Mouse (Mus musculus) urinary bladder, adult 18-20 months (tissue): ENCODE data around the gene Slc7a9.

Experiments used
- DNase-seq, 2 experiments: peaks; one replicate each; pipeline ENCODE4 v3.0.0; 2022; ENCODE audit warnings: low spot score in 2 of 2, mixed read lengths in 2 of 2

The Slc7a9 gene

DNA sequence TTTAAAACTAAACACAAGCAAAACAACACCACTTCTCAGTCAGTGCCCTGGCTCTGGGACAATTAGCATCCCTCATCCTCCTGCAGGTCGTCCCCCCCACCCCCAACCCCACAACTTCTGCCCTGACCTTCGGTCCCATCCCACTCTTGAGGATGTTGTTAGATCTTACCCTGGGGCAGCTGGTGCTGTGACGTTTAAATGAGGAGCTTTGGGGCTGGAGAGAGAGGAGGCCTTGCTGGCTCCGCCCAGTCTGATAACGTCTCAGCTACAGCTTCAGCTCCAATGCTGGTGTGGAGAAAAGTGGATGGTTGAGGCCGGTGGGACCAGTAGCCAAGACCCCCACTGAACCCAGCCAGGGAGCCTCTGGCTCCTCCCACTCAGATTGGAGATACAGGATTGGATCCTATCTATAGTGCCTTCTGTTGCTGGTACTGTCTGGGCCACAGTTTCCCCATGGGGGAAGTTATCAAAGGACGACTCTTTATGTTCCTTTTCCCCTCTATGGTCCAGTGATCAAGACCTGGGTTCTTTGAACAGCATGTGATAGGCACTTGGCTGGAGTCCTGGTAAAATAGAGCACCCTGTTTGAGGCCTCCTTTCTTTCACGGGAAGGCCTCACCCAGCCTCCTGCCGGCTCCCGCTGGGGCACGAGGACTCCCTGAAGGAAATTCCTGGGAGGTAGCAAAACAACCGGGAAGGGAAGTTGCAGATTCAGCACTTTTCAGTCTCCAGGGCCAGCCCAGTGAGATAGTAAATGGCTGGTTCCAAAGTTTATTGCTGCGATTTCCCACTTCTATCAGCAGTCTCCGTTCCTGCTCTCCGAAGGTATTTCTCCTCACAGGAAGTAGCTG, at the start of gene Slc7a9:
Gene Slc7a9 (plus strand): TSS at position 801 of the 851 bp plus-strand sequence.
- no peak for DNase-seq

DNA sequence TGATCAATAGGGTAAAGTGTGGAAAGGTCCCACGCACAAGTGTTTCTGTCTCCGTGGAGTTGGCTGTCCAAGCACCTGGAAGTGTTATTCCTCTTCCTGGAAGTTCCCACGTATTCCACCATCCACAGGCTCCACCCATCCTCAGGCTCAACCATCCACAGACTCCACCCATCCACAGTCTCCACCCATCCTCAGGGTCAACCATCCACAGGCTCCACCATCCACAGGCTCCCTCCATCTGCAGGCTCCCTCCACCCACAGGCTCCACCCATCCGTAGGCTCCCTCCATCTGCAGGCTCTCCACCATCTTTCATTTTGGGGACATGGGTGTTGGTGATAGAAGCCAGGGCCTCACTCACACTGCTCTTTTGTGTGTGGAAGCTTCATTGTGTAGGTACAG, 47.4 kb upstream of the Slc7a9 start:
- DNase-seq: no peak

DNA sequence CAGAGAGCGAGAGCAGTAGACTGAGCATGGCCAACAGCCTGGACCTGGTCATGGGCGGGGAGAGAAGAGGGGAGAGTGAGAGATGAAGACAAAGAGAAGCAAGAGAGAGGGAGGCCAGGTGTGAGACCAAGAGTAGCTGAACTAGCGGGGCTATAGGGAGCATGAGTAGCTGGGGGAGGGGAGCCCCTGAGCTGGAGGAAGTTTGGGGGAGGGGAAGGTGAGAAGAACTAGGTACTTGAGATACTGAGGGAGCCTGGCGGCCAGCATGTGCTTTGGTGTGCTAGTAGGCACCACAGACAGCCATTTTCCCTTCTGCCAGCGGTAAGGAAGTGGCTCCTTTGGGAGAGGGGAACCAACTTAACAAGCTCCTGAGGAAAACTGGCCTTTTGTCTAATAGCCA, 33.4 kb upstream of the Slc7a9 start:
- DNase-seq: no peak

GRCm38 (mm10) chr7:35415801-35416653, 32.6 kb upstream of the Slc7a9 start:
- no peak for DNase-seq

DNA sequence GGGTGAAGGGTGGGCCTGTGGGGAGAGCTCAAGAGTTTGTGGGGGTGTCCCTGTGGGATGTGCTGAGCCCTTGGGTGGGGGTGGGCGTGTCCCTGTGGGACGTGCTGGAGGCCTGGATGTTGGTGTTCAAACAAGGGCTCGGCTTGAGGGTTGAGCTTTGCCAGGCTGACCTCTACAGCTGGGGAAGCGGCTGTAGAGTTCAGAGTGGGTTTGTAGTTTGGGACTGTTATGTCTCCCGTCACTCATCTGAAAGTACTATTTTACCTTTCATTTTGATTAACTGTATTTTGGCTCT, 32.0 kb upstream of the Slc7a9 start:
- no peak for DNase-seq

- DNase-seq: no peak
These were observed 25.5 kb upstream of the Slc7a9 start for GRCm38 (mm10) chr7:35423071-35423470.

DNA sequence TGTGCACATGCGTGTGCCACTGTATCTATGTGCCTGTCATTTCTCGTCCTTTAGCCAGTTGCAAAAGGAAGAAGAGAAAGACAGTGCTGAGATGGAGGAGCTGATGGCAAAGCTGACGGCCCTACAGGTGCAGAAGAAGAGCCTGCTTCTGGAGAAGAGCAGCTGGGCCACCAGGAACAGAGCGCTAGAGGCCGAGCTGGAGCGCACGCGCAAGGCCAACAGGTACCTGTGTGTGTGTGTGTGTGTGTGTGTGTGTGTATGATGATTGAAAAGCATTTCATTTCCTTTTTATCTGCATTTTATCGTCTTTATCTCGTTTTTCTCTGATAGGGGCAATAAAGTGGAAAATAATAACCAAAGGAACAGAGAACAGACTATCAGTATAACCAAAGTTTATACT, 20.4 kb upstream of the Slc7a9 start:
- DNase-seq: no peak

GRCm38 (mm10) chr7:35435266-35435665, 13.3 kb upstream of the Slc7a9 start:
- DNase-seq: no peak

GRCm38 (mm10) chr7:35447501-35447900, 1.1 kb upstream of the Slc7a9 start:
- DNase-seq: no peak

GRCm38 (mm10) chr7:35448867-35449266, 271 bp downstream of the Slc7a9 start:
- no peak for DNase-seq

DNA sequence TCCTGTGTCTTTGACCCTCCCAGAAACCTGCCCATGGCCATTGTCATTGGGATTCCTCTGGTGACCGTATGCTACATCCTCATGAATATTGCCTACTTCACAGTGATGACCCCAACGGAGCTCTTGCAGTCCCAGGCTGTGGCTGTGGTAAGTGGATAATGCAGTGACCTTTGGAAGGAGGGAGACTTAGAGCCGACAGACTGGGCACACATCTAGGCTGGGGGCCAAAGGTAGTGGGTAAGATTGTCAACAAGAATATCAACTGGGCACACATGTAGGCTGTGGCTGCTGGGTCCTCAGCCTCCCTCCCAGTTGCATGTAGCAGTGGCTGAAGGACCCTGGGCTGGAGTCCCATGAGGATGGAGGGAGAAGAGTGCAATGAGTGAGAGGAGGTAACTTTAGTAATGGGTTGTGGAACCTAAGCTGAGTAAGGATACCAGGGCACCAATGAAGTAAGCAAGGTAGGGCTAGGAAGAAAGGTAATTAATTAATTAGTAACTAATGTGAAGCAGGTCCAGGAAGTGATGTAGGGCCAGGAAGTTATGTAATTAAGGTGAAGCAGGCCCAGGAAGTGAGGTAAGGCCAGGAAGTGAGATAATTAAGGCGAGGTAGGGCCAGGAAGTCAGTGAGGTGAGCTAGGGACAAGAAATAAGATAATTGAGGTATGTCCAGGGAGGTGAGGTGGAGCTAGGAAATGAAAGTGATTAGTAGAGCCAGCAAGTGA, 7.7 kb downstream of the Slc7a9 start:
- DNase-seq: no peak

- DNase-seq: no peak
These were observed 12.4 kb downstream of the Slc7a9 start for GRCm38 (mm10) chr7:35460971-35461370.

GRCm38 (mm10) chr7:35465027-35465426, 16.4 kb downstream of the Slc7a9 start:
- no peak for DNase-seq

DNA sequence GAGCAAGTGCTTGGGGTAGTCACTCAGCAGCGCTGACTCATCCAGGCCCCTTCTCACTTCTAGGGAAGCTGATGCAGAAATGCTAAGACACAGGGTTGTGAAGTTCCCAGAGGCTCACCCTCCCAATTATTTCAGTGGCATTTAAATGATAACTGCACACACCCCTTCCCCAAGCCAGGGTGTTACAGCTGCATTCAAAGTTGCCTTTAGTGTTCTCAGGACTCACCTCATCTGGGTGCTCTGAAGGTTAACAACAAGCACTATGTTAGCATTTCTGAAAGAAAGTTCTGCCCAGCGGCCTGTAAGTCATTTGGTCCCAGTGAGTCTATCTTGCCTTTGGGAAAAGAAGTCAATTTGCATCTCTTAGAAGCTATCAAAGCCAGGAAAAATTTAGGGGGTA, 19.3 kb downstream of the Slc7a9 start:
- DNase-seq: no peak

- DNase-seq: no peak
These were observed 22.2 kb downstream of the Slc7a9 start for GRCm38 (mm10) chr7:35470794-35471193.

GRCm38 (mm10) chr7:35476457-35476856, 27.9 kb downstream of the Slc7a9 start:
- DNase-seq: peak in 1 of 2 experiments; percentile 6

GRCm38 (mm10) chr7:35485126-35485525, 36.5 kb downstream of the Slc7a9 start:
- DNase-seq: no peak

DNA sequence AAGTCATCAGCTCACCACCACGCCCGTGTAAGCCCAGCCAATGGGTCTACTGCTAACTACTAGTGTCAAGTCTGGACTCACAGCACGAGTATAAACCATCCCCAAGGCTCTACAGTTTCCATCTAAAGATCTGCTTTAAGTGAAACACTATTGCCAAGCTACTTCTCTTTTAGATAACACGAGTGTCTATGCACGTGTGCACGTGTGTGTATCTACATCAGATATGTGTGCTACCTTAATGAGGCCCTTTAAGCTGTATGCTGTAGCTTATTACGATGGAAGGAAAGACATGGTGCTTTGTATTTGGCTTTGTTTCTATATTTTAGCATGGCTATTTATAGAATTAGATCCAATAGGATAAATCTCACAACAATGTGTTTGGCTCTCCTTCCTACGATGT, 38.0 kb downstream of the Slc7a9 start:
- no peak for DNase-seq

DNA sequence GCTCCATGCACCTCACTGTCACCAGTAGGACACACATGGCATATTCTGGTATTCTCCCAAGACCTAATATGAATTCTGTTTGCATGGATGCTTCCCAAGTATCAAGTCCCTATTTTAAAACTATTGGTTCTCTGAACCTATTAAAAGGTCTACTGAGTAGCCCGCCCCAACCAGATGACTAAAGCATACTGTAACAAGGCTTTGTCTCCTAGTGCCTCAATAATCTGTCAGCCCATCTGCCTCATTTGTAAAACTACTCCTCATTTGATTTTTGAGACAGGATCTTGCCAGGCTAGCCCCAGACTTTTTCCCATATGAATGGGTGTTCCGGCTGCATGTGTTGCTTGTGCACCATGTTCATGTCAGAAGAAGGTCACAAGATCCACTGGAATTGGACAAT, 41.6 kb downstream of the Slc7a9 start:
- no peak for DNase-seq

- DNase-seq: no peak
These were observed 42.4 kb downstream of the Slc7a9 start for GRCm38 (mm10) chr7:35491005-35491404.

- no peak for DNase-seq
These were observed 48.9 kb downstream of the Slc7a9 start for GRCm38 (mm10) chr7:35497516-35497915.

GRCm38 (mm10) chr7:35501995-35502394, 53.4 kb downstream of the Slc7a9 start:
- DNase-seq: no peak
